Comparison of ENCODE assay signal across 8 mouse cellular contexts in the genomic region with DNA sequence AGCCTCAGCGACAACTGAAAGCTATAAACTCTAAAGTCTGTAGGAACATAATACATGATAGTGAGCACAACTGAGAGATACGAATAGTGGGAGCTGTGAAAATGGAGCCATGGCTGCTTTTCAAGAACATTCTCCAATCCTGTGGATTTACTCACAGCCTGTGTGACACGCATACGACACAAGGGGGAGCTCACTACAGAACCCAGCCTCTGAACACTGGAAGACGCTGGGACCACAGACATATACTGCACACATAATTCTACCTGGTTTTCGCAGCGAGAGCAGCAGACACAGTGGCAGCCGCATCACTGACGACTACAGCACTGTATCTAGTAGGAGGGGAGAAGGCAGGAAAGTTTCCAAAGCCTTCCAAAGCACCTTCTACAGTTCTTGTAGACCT.
A peak's percentile ranks its signal among the peaks of the same experiment; 100 is the strongest.
DNase-seq lines count a peak whose midpoint lies in the region; ATAC-seq lines count a peak whose summit lies in the region.

No protein-coding gene starts in this region.

- no peaks in the 10 kb centered on the region for H3K27me3 ChIP-seq in hindbrain, embryonic 16.5 days (replicated peaks; ENCODE audit: control insufficient read depth, insufficient read depth, low read length)

- no peaks in the 10 kb centered on the region for H3K4me1 ChIP-seq in hindbrain, embryonic 16.5 days (ENCODE audit: control insufficient read depth, insufficient read depth, low read depth, low read length)

- H3K9ac ChIP-seq in hindbrain, embryonic 16.5 days (ENCODE audit: low read depth, low read length), result no peak overlapping the region

- peak; percentile 86 for ATAC-seq in hindbrain, embryonic 16.5 days

- H3K36me3 ChIP-seq in hindbrain, embryonic 16.5 days (ENCODE audit: control insufficient read depth, insufficient read depth, low read length), result no peaks in the 10 kb centered on the region

- no peak overlapping the region for H3K4me3 ChIP-seq in hindbrain, embryonic 16.5 days (ENCODE audit: low read length)

- H3K27ac ChIP-seq in hindbrain, embryonic 16.5 days (ENCODE audit: low read depth, low read length), result no peak overlapping the region

- H3K9me3 ChIP-seq in hindbrain, embryonic 16.5 days (ENCODE audit: control insufficient read depth, low read length), result no peaks in the 10 kb centered on the region

- H3K4me2 ChIP-seq in hindbrain, embryonic 16.5 days (ENCODE audit: low read length), result peak overlapping the region; percentile 30; the same call in 1 of the 2 replicates

- 36% methylated on average over 9 of the region's 9 CpGs for WGBS in hindbrain, embryonic 16.5 days

- peak; percentile 66 for DNase-seq in R1 (ENCODE audit: low read depth, low spot score)
- peak; percentile 36 for DNase-seq in cerebellum, adult 8-10 months
- DNase-seq in forelimb bud, embryonic 11.5 days (ENCODE audit: low read depth, low spot score), result peak; percentile 64
- peak; percentile 59 to 67 for DNase-seq in left cerebral cortex, adult 18-20 months (ENCODE audit: low spot score in 2 of 2)
- peak; percentile 77 for DNase-seq in lung, postnatal 36 days
- peak; percentile 30 for DNase-seq in retina, postnatal 7 days (ENCODE audit: low read depth, low spot score)
- DNase-seq in Muller cell, postnatal 12 days (ENCODE audit: inconsistent ontology term), result no peak
